Mouse (Mus musculus) lung, embryonic 14.5 days (tissue): ENCODE results near the gene Slc7a3. TPM values are rescaled to one million over a fixed set of nuclear protein-coding genes. Genes with fewer than 3 reads are reported as not detected.
A peak's percentile ranks its signal among the peaks of the same experiment; 100 is the strongest.
"Not testable (repeated sequence)": the region's sequence is repeated elsewhere in the genome, so short reads cannot be mapped to it uniquely, and the experiment has no call there.

Source experiments
- ATAC-seq: fragments of 200-750 bp; cut with Nextera tagmentation; 2 replicates; pipeline ENCODE4 v1.8.0; 2017; ENCODE audit warnings: mild to moderate bottlenecking, moderate TSS enrichment, moderate library complexity; ENCODE audit not compliant: insufficient read depth
- DNase-seq: peaks from one replicate; pipeline ENCODE4 v3.0.0-alpha.2; 2015
- H3K27ac ChIP-seq: fragments of 300-500 bp; sonication (generic); 2 replicates; pipeline ENCODE4 v1.5.1; 2014; ENCODE audit warnings: low read depth, mild to moderate bottlenecking, moderate library complexity
- H3K27me3 ChIP-seq: fragments of 300-500 bp; sonication (generic); 2 replicates; pipeline ENCODE4 v1.6.1; 2014; ENCODE audit warnings: low read length, control low read depth; ENCODE audit not compliant: insufficient read depth
- H3K36me3 ChIP-seq: fragments of 300-500 bp; sonication (generic); 2 replicates; pipeline ENCODE4 v1.6.1; 2014; ENCODE audit warnings: control low read depth; ENCODE audit not compliant: insufficient read depth
- H3K4me1 ChIP-seq: fragments of 300-500 bp; sonication (generic); 2 replicates; pipeline ENCODE4 v1.6.1; 2014; ENCODE audit warnings: antibody characterized with exemption, control low read depth; ENCODE audit not compliant: insufficient read depth
- H3K4me2 ChIP-seq: fragments of 300-500 bp; sonication (generic); 2 replicates; pipeline ENCODE4 v1.6.1; 2014; ENCODE audit warnings: mild to moderate bottlenecking
- H3K4me3 ChIP-seq: fragments of 300-500 bp; sonication (generic); 2 replicates; pipeline ENCODE4 v1.5.1; 2014; ENCODE audit warnings: low read depth, low read length
- H3K9ac ChIP-seq: fragments of 300-500 bp; sonication (generic); 2 replicates; pipeline ENCODE4 v1.6.1; 2014
- H3K9me3 ChIP-seq: fragments of 300-500 bp; sonication (generic); 2 replicates; pipeline ENCODE4 v1.6.1; 2016; ENCODE audit warnings: low read depth, low read length, control low read depth
- CTCF ChIP-seq: IDR thresholded peaks from 2 replicates; pipeline ENCODE4 v1.5.1; 2016; ENCODE audit warnings: antibody characterized with exemption, low read depth
- WGBS: fragments of 180-500 bp; shearing (Covaris S2); extraction: QIAGEN DNeasy Blood & Tissue Kit; methylation state at CpG from one replicate; pipeline ENCODE4 v1.1.7; 2014; 5-methylcytosine and 5-hydroxymethylcytosine counted together
- polyA plus RNA-seq: library from polyadenylated mRNA; unstranded; fragments of >200 nt; fragmentation: Nextera tagmentation; extraction: Ambion mirVana; gene quantifications from 2 replicates; pipeline ENCODE4 v1.2.1, GENCODE M21; 2014

Slc7a3 gene
- polyA plus RNA-seq: 0.81 and 1.2 TPM in 2 replicates

DNA sequence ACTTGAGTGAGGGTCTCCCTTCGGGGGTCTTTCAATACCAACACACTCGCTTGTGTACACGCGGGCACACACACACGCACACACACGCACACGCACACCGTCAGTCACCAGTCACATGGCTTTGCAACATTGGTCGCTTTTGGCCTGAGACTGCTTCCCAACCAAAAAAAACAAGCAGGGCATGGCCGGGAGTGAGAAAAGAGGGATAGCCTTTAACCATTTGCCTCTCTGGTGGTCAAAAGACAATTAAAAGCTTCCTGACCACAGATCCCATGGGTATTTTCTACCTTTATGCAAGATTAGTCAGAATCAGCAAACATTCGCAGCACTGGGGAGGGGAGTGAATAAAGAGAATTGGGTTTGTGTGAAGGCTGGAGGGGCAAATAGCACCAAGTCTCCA, at the start of gene Slc7a3:
TSS of gene Slc7a3 (minus strand) at position 101 of the 400 bp plus-strand sequence.
- 34% methylated on average over 11 of the region's 11 CpGs for WGBS

DNA sequence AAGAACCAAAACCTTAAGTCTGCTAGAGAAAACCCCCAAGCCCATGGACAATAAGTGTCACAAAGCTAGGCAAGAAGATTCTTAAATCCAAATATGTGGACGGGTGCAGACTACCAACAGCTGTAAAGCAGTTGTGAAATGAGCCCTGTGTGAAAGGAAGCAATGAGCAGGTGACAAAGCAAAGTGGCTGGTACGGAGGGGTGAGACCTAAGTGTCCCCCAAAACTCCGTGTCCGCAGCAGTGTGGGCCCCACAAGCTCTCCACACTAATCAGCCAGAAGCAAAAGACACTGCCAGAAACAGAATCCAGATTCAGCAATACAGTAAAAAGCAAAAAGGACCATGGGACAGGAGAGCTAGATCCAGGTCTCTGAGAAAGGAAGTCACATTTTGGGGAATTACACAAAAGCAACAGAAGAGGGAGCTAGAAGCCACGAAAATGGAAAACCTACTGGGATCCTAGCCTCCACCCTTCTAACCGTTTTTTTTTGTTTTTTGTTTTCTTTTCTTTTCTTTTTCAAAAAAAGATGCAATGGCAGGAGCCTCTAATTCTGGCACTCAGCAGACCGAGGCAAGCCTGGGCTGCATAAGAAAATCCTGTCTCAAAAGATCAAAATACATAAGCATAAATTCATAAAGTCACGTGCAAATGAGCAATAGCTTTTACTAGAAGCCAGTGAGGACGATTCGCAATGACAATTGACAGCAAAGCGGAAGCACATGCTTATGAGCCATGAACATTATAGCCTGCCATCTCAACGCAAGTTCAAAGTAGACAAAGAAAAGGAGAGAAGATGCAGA, 46.4 kb upstream of the Slc7a3 start:
- peak; percentile 76 for DNase-seq

More for the DNA sequence above, at the start of gene Slc7a3:
- H3K4me1 ChIP-seq: no peaks in the 10 kb centered on the region
- no peaks in the 10 kb centered on the region for H3K36me3 ChIP-seq
- H3K27me3 ChIP-seq: no peaks in the 10 kb centered on the region
- no peak for ATAC-seq
- H3K4me3 ChIP-seq: peak within 1 kb of the TSS; percentile 14
- no peak for TF ChIP-seq CTCF
- H3K4me2 ChIP-seq: peak within 1 kb of the TSS; percentile 56
- no peak within 1 kb of the TSS for H3K9ac ChIP-seq
- no peak within 1 kb of the TSS for H3K27ac ChIP-seq
- no peak for DNase-seq
- no peaks in the 10 kb centered on the region for H3K9me3 ChIP-seq

DNA sequence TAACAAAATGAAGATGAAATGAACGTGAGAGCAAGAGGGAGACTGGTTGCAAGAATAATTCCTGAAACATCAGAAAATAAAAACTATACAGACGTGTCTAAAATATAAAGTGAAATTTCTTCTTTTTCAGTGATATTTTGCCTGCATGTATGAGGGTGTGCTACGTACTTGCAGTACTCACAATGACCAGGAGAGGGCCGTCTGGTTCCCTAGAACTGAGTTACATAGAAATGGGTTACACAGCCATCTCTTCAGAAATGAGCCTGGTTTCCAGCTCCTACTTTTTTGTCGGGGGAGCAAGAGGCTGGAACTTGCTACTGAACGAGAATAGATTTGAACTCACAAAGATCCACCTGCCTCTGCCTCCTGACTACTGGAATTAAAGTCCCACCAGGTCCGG, 45.2 kb upstream of the Slc7a3 start:
- no peak for ATAC-seq
- TF ChIP-seq CTCF: peak; percentile 73

More for the DNA sequence above, 46.4 kb upstream of the Slc7a3 start:
- H3K4me3 ChIP-seq: peak overlapping the region; percentile 12; the same call in 1 of the 2 replicates
- H3K27me3 ChIP-seq: no peaks in the 10 kb centered on the region
- H3K36me3 ChIP-seq: no peaks in the 10 kb centered on the region
- ATAC-seq: peak; percentile 47; the same call in 1 of the 2 replicates
- WGBS: 34% methylated on average over 12 of the region's 12 CpGs
- H3K4me2 ChIP-seq: peak overlapping the region; percentile 40
- no peak overlapping the region for H3K27ac ChIP-seq
- no peak overlapping the region for H3K9ac ChIP-seq
- no peaks in the 10 kb centered on the region for H3K9me3 ChIP-seq
- H3K4me1 ChIP-seq: no peaks in the 10 kb centered on the region
- TF ChIP-seq CTCF: peak; percentile 62

GRCm38 (mm10) chrX:101128559-101128958, 42.7 kb upstream of the Slc7a3 start:
- TF ChIP-seq CTCF: no peak
- H3K27me3 ChIP-seq: no peaks in the 10 kb centered on the region
- H3K9me3 ChIP-seq: no peaks in the 10 kb centered on the region
- WGBS: 65% methylated on average over 2 of the region's 2 CpGs
- H3K36me3 ChIP-seq: no peaks in the 10 kb centered on the region
- no peak overlapping the region for H3K4me3 ChIP-seq
- no peaks in the 10 kb centered on the region for H3K4me1 ChIP-seq
- H3K27ac ChIP-seq: no peak overlapping the region
- no peak overlapping the region for H3K9ac ChIP-seq
- H3K4me2 ChIP-seq: no peak overlapping the region
- ATAC-seq (no peak), DNase-seq (peak; percentile 11)

More for the DNA sequence above, 45.2 kb upstream of the Slc7a3 start:
- peak; percentile 87 for DNase-seq
- no peaks in the 10 kb centered on the region for H3K36me3 ChIP-seq
- no peaks in the 10 kb centered on the region for H3K27me3 ChIP-seq
- no peaks in the 10 kb centered on the region for H3K9me3 ChIP-seq
- H3K9ac ChIP-seq: no peak overlapping the region
- no peak overlapping the region for H3K4me3 ChIP-seq
- no peak overlapping the region for H3K27ac ChIP-seq
- no peaks in the 10 kb centered on the region for H3K4me1 ChIP-seq
- 22% methylated on average over 7 of the region's 7 CpGs for WGBS
- no peak overlapping the region for H3K4me2 ChIP-seq

- Histone ChIP-seq H3K4me2 (peak overlapping the region; percentile 7; the same call in 1 of the 2 replicates), H3K4me3 (no peak overlapping the region), H3K27me3 (no peaks in the 10 kb centered on the region), H3K9me3 (no peaks in the 10 kb centered on the region), H3K36me3 (no peaks in the 10 kb centered on the region), H3K4me1 (no peaks in the 10 kb centered on the region), H3K27ac (no peak overlapping the region), H3K9ac (no peak overlapping the region)
- no peak for TF ChIP-seq CTCF
- ATAC-seq: peak; percentile 68; the same call in 1 of the 2 replicates
- DNase-seq: peak; percentile 79
- WGBS: 25% methylated on average over 2 of the region's 2 CpGs
Measured at GRCm38 (mm10) chrX:101126977-101127376, 41.2 kb upstream of the Slc7a3 start.

DNA sequence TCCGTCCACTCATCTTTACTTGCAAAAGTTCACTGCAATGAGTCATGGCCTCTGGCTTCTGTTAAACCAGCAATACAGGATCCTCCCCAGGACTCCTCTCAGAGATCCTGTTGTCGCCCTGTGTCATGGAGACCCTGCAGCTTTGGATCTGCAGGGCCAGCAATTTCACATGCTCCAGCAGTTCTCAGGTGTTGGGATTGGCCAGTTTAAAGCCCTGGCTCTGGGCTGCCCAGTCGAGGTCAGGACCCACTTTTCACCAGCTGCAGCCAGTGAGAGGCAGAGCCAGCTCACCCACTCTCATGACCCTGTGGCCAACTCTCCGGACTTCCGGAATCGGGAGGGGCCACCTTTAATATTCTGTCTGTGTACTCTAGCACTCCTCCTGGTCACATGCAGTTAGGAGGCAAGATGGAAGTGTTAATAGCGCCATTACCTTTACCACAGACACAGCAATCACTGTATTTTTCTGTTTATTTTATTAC, 40.7 kb upstream of the Slc7a3 start:
- peak; percentile 79; the same call in 1 of the 2 replicates for ATAC-seq
- 47% methylated on average over 7 of the region's 7 CpGs for WGBS
- no peak for DNase-seq

DNA sequence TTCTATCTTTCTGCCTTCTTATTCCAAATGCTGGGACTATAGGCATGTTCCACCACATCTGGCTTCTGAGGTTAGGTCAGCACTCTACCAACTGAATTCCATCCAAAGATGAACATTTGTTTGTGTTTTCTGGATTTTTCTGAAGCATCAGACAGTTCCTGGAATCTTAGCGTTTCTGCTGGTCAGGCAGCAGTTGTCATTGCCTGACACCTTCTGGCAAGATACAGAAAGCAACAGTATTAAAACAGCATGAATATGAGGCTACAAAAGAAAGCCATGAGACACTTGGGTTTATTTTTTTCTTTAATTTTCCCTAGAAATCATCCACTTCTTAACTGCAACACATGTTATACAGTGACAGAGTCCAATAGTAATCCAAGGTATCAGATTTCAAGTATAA, 34.7 kb upstream of the Slc7a3 start:
- peak; percentile 9 for DNase-seq
- Histone ChIP-seq H3K4me1 (no peaks in the 10 kb centered on the region), H3K4me2 (no peak overlapping the region), H3K9ac (no peak overlapping the region), H3K27ac (no peak overlapping the region), H3K9me3 (no peaks in the 10 kb centered on the region), H3K36me3 (no peaks in the 10 kb centered on the region), H3K27me3 (no peaks in the 10 kb centered on the region), H3K4me3 (no peak overlapping the region)
- no peak for ATAC-seq
- WGBS: 41% methylated on average over 1 of the region's 1 CpGs
- no peak for TF ChIP-seq CTCF

More for the DNA sequence above, 40.7 kb upstream of the Slc7a3 start:
- H3K9ac ChIP-seq: no peak overlapping the region
- TF ChIP-seq CTCF: no peak
- no peaks in the 10 kb centered on the region for H3K36me3 ChIP-seq
- H3K27me3 ChIP-seq: no peaks in the 10 kb centered on the region
- no peaks in the 10 kb centered on the region for H3K9me3 ChIP-seq
- no peaks in the 10 kb centered on the region for H3K4me1 ChIP-seq
- peak overlapping the region; percentile 7; the same call in 1 of the 2 replicates for H3K4me2 ChIP-seq
- H3K4me3 ChIP-seq: no peak overlapping the region
- H3K27ac ChIP-seq: no peak overlapping the region

DNA sequence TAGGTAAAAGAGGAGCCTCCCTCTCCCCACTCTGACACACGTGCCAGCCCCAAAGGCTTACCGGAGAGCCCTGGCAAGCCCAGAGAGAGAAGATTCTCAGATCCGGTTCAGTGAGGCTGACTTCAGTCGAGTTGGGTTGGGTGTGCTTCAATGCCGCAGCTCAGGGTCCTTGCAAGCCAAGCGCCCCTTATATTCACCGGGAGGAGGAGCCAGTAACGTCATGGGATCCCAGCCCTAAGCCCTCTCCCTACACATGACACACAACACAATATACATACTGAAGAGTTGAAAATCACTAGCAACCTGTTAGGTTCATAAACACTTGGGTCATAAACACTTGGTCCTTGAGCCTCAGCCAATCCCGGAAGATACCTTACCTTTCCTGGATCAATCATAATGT, 609 bp downstream of the Slc7a3 start:
- not testable (repeated sequence) for H3K27me3 ChIP-seq, H3K36me3 ChIP-seq, H3K4me1 ChIP-seq, H3K9ac ChIP-seq, ATAC-seq, H3K27ac ChIP-seq, H3K9me3 ChIP-seq, DNase-seq
- peak overlapping the region; percentile 56 for H3K4me2 ChIP-seq
- 11% methylated on average over 7 of the region's 9 CpGs for WGBS
- peak overlapping the region; percentile 14 for H3K4me3 ChIP-seq
